ENCODE assay signal across 9 mouse cellular contexts in genomic region chr9:122736742-122737141, GRCm38 (mm10). TPM values are rescaled to one million over a fixed set of nuclear protein-coding genes. Genes with fewer than 3 reads are reported as not detected.
DNase-seq lines count a peak whose midpoint lies in the region.
"Had no signal": no experiment of that assay in that cellular context is flagged by ENCODE, and none has a peak within 500 bp of the region (broad histone marks: within the 10 kb centered on the region; RNA-seq: fewer than 3 reads in every experiment).

No protein-coding gene starts in this region.

- H3K36me3 ChIP-seq in embryonic facial prominence, embryonic 10.5 days (replicated peaks), result no peaks in the 10 kb centered on the region
- H3K36me3 ChIP-seq: neural tube, embryonic 12.5 days had no signal

- no peaks in the 10 kb centered on the region for H3K27me3 ChIP-seq in embryonic facial prominence, embryonic 10.5 days (replicated peaks; ENCODE audit: low read depth, poor library complexity, severe bottlenecking)
- H3K27me3 ChIP-seq: neural tube, embryonic 12.5 days had no signal

- H3K4me3 ChIP-seq in embryonic facial prominence, embryonic 10.5 days, result no peak overlapping the region
- H3K4me3 ChIP-seq: neural tube, embryonic 12.5 days had no signal

- intact Hi-C loops in left cerebral cortex, postnatal 10 days (cut with DNase I), result no loop called here
- intact Hi-C loops in left cerebral cortex, postnatal 25 days (cut with DNase I), result loop anchor here (5.0 to 10.0 kb wide), 2 partner anchors 71 to 518 kb away; partner anchors contain the start of gene Tcaim

- peaks cover 12% of the 10 kb centered on the region; the same call in 1 of the 2 replicates for H3K9me3 ChIP-seq in embryonic facial prominence, embryonic 10.5 days
- H3K9me3 ChIP-seq: neural tube, embryonic 12.5 days had no signal

- no peak overlapping the region for H3K27ac ChIP-seq in embryonic facial prominence, embryonic 10.5 days (replicated peaks)
- H3K27ac ChIP-seq: neural tube, embryonic 12.5 days had no signal

- H3K4me1 ChIP-seq in embryonic facial prominence, embryonic 10.5 days, result no peaks in the 10 kb centered on the region
- H3K4me1 ChIP-seq: neural tube, embryonic 12.5 days had no signal

- 23% methylated on average over 4 of the region's 4 CpGs for WGBS in embryonic facial prominence, embryonic 10.5 days

- DNase-seq in left cerebral cortex, postnatal 10 days (ENCODE audit: extremely low spot score in 1 of 2, low spot score in 2 of 2), result peak; percentile 42 to 44
- DNase-seq in left cerebral cortex, adult 11 months (ENCODE audit: low spot score), result no peak
- peak; percentile 63 for DNase-seq in ES-CJ7 (ENCODE audit: low read depth, low spot score)
- peak; percentile 44 for DNase-seq in adrenal gland, adult 2 months
- peak; percentile 48 for DNase-seq in embryonic facial prominence, embryonic 10.5 days (ENCODE audit: low spot score)
- peak; percentile 33 to 39 for DNase-seq in left cerebral cortex, postnatal 25 days (ENCODE audit: low spot score in 2 of 2)
- peak; percentile 44 for DNase-seq in skeletal muscle tissue, adult 2 months (ENCODE audit: low read depth, low spot score)

RNA-seq across cellular contexts. Expression of gene Topaz1, which starts 10.4 kb away (rescaled TPM):
- total RNA-seq in left cerebral cortex, postnatal 10 days (2021), result not detected
- not detected for total RNA-seq in adrenal gland, adult 2 months (2021)
- polyA plus RNA-seq in adrenal gland, adult 2 months (2012; rRNA removed), result not detected in 2 replicates
- polyA plus RNA-seq in embryonic facial prominence, embryonic 10.5 days (2016; fragmentation: Nextera tagmentation; extraction: Ambion mirVana), result not detected in 2 replicates
- not detected for total RNA-seq in left cerebral cortex, postnatal 25 days (2021)
- total RNA-seq: gastrocnemius, postnatal 4 days had no signal
- polyA plus RNA-seq: neural tube, embryonic 12.5 days had no signal
